Mouse (Mus musculus) limb, embryonic 14.5 days (tissue): ENCODE results near the gene Lhfp. TPM values are rescaled to one million over a fixed set of nuclear protein-coding genes. Genes with fewer than 3 reads are reported as not detected.

Experiments used
- ATAC-seq: fragments of 200-750 bp; cut with Nextera tagmentation; 2 replicates; pipeline ENCODE4 v1.8.0; 2017; ENCODE audit warnings: low read depth, moderate number of reproducible peaks, moderate TSS enrichment; ENCODE audit not compliant: low FRiP score
- DNase-seq: peaks from one replicate; pipeline ENCODE4 v3.0.0-alpha.2; 2015; ENCODE audit warnings: low spot score
- H3K27ac ChIP-seq: fragments of 300-500 bp; sonication (generic); replicated peaks from 2 replicates; pipeline ENCODE4 v1.5.1; 2014; ENCODE audit warnings: low read depth, mild to moderate bottlenecking, low read length, moderate library complexity, mixed read lengths
- H3K27me3 ChIP-seq: fragments of 300-500 bp; sonication (generic); 2 replicates; pipeline ENCODE4 v1.6.1; 2014; ENCODE audit warnings: low read length, mixed read lengths; ENCODE audit not compliant: control insufficient read depth, insufficient read depth
- H3K36me3 ChIP-seq: fragments of 300-500 bp; sonication (generic); 2 replicates; pipeline ENCODE4 v1.6.1; 2014; ENCODE audit warnings: mild to moderate bottlenecking, low read length, moderate library complexity, mixed read lengths; ENCODE audit not compliant: control insufficient read depth, insufficient read depth
- H3K4me1 ChIP-seq: fragments of 300-500 bp; sonication (generic); 2 replicates; pipeline ENCODE4 v1.6.1; 2014; ENCODE audit warnings: antibody characterized with exemption, low read length, mixed read lengths; ENCODE audit not compliant: control insufficient read depth, insufficient read depth
- H3K4me2 ChIP-seq: fragments of 300-500 bp; sonication (generic); replicated peaks from 2 replicates; pipeline ENCODE4 v1.6.1; 2014; ENCODE audit warnings: low read depth, mild to moderate bottlenecking, low read length, moderate library complexity; ENCODE audit not compliant: severe bottlenecking
- H3K4me3 ChIP-seq: fragments of 300-500 bp; sonication (generic); replicated peaks from 2 replicates; pipeline ENCODE4 v1.5.1; 2014; ENCODE audit warnings: low read length
- H3K9ac ChIP-seq: fragments of 300-500 bp; sonication (generic); 2 replicates; pipeline ENCODE4 v1.6.1; 2014; ENCODE audit warnings: mild to moderate bottlenecking, low read depth, low read length, moderate library complexity; ENCODE audit not compliant: severe bottlenecking
- H3K9me3 ChIP-seq: fragments of 300-500 bp; sonication (generic); 2 replicates; pipeline ENCODE4 v1.6.1; 2016; ENCODE audit warnings: low read length; ENCODE audit not compliant: control insufficient read depth
- POLR2A ChIP-seq: fragments of 200-500 bp; IDR thresholded peaks from 2 replicates; pipeline ENCODE4 v1.8.0; 2012; ENCODE audit warnings: inconsistent platforms, mild to moderate bottlenecking, moderate library complexity, borderline replicate concordance; ENCODE audit not compliant: insufficient read depth, insufficient read length; ENCODE audit errors: extremely low read depth
- WGBS: fragments of 180-500 bp; shearing (Covaris S2); extraction: QIAGEN DNeasy Blood & Tissue Kit; methylation state at CpG from one replicate; pipeline ENCODE4 v1.1.7; 2014; 5-methylcytosine and 5-hydroxymethylcytosine counted together
- polyA plus RNA-seq, 2 experiments: library from polyadenylated mRNA; depleted of rRNA in 1 of 2; stranded (reverse) in 1 of 2; unstranded in 1 of 2; fragments of >200 nt; fragmentation: Nextera tagmentation in 1 of 2; extraction: Ambion mirVana in 1 of 2; gene quantifications; 2 replicates each; pipeline versions ENCODE4 v1.2.1 to v1.2.3; 2012 to 2014

Gene Lhfp
- polyA plus RNA-seq, 2 experiments: 83.3 to 94.0 TPM

DNA sequence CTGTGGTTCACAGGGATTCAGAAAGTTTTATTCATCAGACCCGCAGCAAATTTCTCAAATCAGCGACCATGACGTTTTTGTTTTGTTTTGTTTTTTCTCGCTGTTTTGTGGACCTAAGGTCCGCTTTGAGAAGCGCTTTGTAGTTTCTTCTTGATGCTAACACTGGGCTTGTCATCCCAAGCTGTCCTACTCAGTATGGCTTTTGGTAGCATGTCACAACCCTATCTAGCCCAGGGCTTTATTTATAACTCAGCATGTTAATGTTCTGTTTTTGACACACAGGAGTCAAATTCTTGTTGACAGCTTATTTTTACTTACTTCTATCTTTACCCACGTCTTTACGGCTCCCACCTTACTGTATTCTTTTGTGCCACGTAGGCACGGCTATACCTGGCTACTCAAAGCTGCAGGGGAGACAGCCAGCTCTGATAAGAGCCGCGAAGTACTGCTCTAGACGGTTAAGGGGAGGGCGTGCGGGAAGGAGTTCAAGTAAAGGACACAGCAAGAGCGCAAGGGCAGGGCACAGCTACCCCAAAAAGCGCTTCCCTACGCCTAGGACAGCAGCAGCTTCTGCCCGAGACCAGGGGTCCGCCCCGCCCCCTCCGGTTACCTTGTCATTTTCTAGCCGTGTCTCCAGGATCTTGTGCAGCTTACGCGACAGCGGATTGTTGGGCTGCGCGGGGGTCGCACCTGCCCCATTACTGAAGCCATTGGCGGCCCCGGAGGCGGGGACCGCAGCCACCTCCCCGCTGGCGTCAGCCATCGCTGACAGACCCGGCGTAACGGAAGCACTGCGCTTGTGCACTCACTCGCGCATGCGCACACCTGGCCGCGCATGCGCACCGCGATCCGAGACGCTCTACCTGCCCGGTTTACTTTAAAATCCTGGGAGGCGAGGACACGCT lies 24.6 kb upstream of the Lhfp start, which contains the start of gene Cog6:
Gene Cog6 (minus strand): TSS at position 802 of the 905 bp plus-strand sequence.
- 5% methylated on average over 53 of the region's 53 CpGs for WGBS
- DNase-seq (peak; percentile 89), ATAC-seq (peak; percentile 94)
- H3K9ac ChIP-seq: peak within 1 kb of the TSS; percentile 76
- peak; percentile 95; the same call in 1 of the 2 replicates for TF ChIP-seq POLR2A
- peak within 1 kb of the TSS; percentile 74 for H3K4me2 ChIP-seq
- H3K4me1 ChIP-seq: peaks cover 3% of the 10 kb centered on the region; the same call in 1 of the 2 replicates
- H3K36me3 ChIP-seq: peaks cover 18% of the 10 kb centered on the region
- no peaks in the 10 kb centered on the region for H3K9me3 ChIP-seq
- H3K27me3 ChIP-seq: no peaks in the 10 kb centered on the region
- no peak within 1 kb of the TSS for H3K27ac ChIP-seq
- H3K4me3 ChIP-seq: peak within 1 kb of the TSS; percentile 75

DNA sequence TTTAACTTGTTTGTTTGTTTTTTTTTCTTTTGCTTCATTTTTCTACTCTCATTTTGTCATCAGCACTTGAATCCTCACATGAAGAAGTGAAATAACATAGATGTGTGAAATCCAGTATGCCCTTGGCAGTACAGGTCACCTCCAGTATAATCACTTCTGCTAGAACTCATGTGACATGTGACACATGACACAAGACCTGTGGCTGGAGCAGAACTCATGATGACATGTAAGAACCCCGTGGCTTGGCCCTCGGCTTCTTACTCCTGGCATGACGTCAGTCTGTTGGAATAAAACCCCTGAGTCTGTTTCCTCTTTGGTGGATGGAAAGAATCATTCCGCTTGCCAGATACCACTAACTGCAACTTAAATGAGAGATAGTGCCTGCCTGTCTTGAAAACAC lies 14.0 kb upstream of the Lhfp start:
- Histone ChIP-seq H3K36me3 (no peaks in the 10 kb centered on the region), H3K9ac (no peak overlapping the region), H3K27ac (no peak overlapping the region), H3K4me2 (no peak overlapping the region), H3K9me3 (no peaks in the 10 kb centered on the region), H3K4me1 (no peaks in the 10 kb centered on the region), H3K4me3 (no peak overlapping the region), H3K27me3 (no peaks in the 10 kb centered on the region)
- ATAC-seq: no peak
- DNase-seq: no peak
- 79% methylated on average over 4 of the region's 4 CpGs for WGBS
- no peak for TF ChIP-seq POLR2A

DNA sequence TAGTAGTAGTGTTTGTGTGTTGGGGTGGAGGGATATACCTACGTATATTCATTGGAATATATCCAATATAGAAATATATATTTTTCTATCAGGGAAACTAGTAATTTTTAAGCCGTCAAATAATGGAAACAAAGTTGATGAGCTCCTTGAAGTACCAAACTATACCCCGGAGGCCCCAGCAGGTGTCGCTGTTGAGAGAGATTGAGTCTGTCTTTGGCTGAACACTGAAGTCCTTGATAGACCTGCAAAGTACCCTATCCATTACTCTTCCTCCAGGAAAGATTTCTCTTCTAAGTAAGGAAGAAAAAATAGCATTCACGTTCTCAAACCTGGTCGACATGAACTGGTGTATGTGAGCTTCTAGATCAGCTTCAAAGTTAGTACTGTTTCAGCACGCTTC lies 12.3 kb upstream of the Lhfp start:
- H3K4me2 ChIP-seq: no peak overlapping the region
- no peaks in the 10 kb centered on the region for H3K9me3 ChIP-seq
- peak; percentile 84 for DNase-seq
- no peak overlapping the region for H3K9ac ChIP-seq
- H3K4me3 ChIP-seq: no peak overlapping the region
- WGBS: 23% methylated on average over 7 of the region's 7 CpGs
- TF ChIP-seq POLR2A: no peak
- no peak overlapping the region for H3K27ac ChIP-seq
- no peaks in the 10 kb centered on the region for H3K4me1 ChIP-seq
- no peaks in the 10 kb centered on the region for H3K27me3 ChIP-seq
- ATAC-seq: no peak
- no peaks in the 10 kb centered on the region for H3K36me3 ChIP-seq

DNA sequence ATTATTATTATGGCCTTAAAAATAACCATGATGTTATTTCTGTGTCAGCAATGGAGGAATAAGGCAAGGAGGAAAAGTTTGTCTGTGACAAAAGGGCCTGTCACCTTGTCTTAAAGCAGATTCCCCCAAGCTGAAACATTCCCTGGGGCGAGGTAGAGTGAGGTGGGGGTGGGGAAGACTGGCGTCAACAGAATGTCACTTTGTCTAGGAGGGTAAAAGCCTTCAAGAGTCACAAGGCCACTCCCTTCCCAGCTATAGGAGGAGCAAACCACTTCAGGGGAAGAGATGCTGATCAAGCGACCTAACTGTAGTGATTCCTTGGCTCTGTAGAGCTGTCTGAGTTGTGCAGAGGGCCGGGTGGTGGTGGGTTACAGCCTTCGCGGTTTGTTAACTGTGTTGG lies 9.7 kb upstream of the Lhfp start:
- H3K4me1 ChIP-seq: peaks cover 3% of the 10 kb centered on the region; the same call in 1 of the 2 replicates
- no peak overlapping the region for H3K27ac ChIP-seq
- DNase-seq: no peak
- WGBS: 45% methylated on average over 6 of the region's 6 CpGs
- H3K4me3 ChIP-seq: no peak overlapping the region
- ATAC-seq: no peak
- no peak overlapping the region for H3K9ac ChIP-seq
- TF ChIP-seq POLR2A: no peak
- no peak overlapping the region for H3K4me2 ChIP-seq
- H3K27me3 ChIP-seq: no peaks in the 10 kb centered on the region
- no peaks in the 10 kb centered on the region for H3K36me3 ChIP-seq
- H3K9me3 ChIP-seq: no peaks in the 10 kb centered on the region

DNA sequence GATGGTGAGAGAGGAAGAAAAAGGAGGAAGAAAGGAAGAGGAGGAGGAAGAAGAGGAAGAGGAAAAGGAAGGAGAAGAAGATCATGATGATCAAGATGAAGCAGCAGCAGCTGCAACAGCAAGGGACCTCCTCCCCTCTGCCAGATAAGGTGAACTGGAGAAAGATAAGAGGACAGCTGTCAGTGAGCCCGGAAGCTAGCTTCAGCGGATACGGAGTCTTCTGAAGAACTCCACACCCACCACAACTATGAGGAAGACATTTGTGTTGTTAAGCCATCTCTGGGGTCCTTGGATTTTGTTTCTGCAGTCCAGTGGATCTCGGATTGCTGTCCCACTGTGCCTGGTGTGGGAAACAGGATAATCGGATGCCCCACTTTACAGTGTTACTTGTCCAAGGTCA lies 8.9 kb upstream of the Lhfp start:
- no peak overlapping the region for H3K9ac ChIP-seq
- WGBS: 57% methylated on average over 5 of the region's 5 CpGs
- H3K27ac ChIP-seq: no peak overlapping the region
- DNase-seq: no peak
- H3K4me3 ChIP-seq: no peak overlapping the region
- H3K27me3 ChIP-seq: no peaks in the 10 kb centered on the region
- TF ChIP-seq POLR2A: no peak
- no peak overlapping the region for H3K4me2 ChIP-seq
- no peaks in the 10 kb centered on the region for H3K9me3 ChIP-seq
- no peak for ATAC-seq
- H3K4me1 ChIP-seq: peaks cover 3% of the 10 kb centered on the region; the same call in 1 of the 2 replicates
- H3K36me3 ChIP-seq: no peaks in the 10 kb centered on the region
